Mouse (Mus musculus) hindbrain, embryonic 11.5 days (tissue): ENCODE measurements around the gene Pkp3. TPM values are rescaled to one million over a fixed set of nuclear protein-coding genes. Genes with fewer than 3 reads are reported as not detected.
A peak's percentile ranks its signal among the peaks of the same experiment; 100 is the strongest.

Experiments used
- ATAC-seq: fragments of 200-750 bp; cut with Nextera tagmentation; 2 replicates; pipeline ENCODE4 v1.8.0; 2017; ENCODE audit warnings: mild to moderate bottlenecking, moderate TSS enrichment, moderate library complexity; ENCODE audit not compliant: low FRiP score
- DNase-seq: peaks from one replicate; pipeline ENCODE4 v3.0.0-alpha.2; 2015; ENCODE audit warnings: low spot score
- H3K27ac ChIP-seq: fragments of 300-500 bp; sonication (generic); 2 replicates; pipeline ENCODE4 v1.5.1; 2014; ENCODE audit warnings: mild to moderate bottlenecking, low read depth, low read length
- H3K27me3 ChIP-seq: fragments of 300-500 bp; sonication (generic); 2 replicates; pipeline ENCODE4 v1.6.1; 2014; ENCODE audit warnings: mild to moderate bottlenecking, low read length, moderate library complexity, mixed read lengths; ENCODE audit not compliant: control insufficient read depth, insufficient read depth
- H3K36me3 ChIP-seq: fragments of 300-500 bp; sonication (generic); 2 replicates; pipeline ENCODE4 v1.6.1; 2014; ENCODE audit warnings: mild to moderate bottlenecking, low read length, moderate library complexity, mixed read lengths; ENCODE audit not compliant: control insufficient read depth, insufficient read depth
- H3K4me1 ChIP-seq: fragments of 300-500 bp; sonication (generic); replicated peaks from 2 replicates; pipeline ENCODE4 v1.6.1; 2014; ENCODE audit warnings: low read length, mixed read lengths; ENCODE audit not compliant: control insufficient read depth, insufficient read depth
- H3K4me2 ChIP-seq: fragments of 300-500 bp; sonication (generic); replicated peaks from 2 replicates; pipeline ENCODE4 v1.6.1; 2014; ENCODE audit warnings: mild to moderate bottlenecking, low read depth, low read length
- H3K4me3 ChIP-seq: fragments of 300-500 bp; sonication (generic); 2 replicates; pipeline ENCODE4 v1.5.1; 2014; ENCODE audit warnings: low read depth, low read length
- H3K9ac ChIP-seq: fragments of 300-500 bp; sonication (generic); 2 replicates; pipeline ENCODE4 v1.6.1; 2014; ENCODE audit warnings: low read depth, low read length
- H3K9me3 ChIP-seq: fragments of 300-500 bp; sonication (generic); 2 replicates; pipeline ENCODE4 v1.6.1; 2016; ENCODE audit warnings: low read length; ENCODE audit not compliant: control insufficient read depth
- WGBS: fragments of 180-500 bp; shearing (Covaris S2); extraction: QIAGEN DNeasy Blood & Tissue Kit; methylation state at CpG from one replicate; pipeline ENCODE4 v1.1.7; 2014; 5-methylcytosine and 5-hydroxymethylcytosine counted together
- polyA plus RNA-seq: library from polyadenylated mRNA; unstranded; fragments of >200 nt; fragmentation: Nextera tagmentation; extraction: Ambion mirVana; gene quantifications from 2 replicates; pipeline ENCODE4 v1.2.1, GENCODE M21; 2014

The Pkp3 gene
- polyA plus RNA-seq, 1 experiment from 2014 or later, result 2.0 TPM

- DNase-seq, result no peak
- peaks cover 24% of the 10 kb centered on the region for H3K27me3 ChIP-seq
- ATAC-seq, result no peak
- 83% methylated on average over 6 of the region's 6 CpGs for WGBS
- H3K4me3 ChIP-seq, result no peak overlapping the region
- H3K4me1 ChIP-seq, result peaks cover 5% of the 10 kb centered on the region
- no peaks in the 10 kb centered on the region for H3K36me3 ChIP-seq
- no peak overlapping the region for H3K27ac ChIP-seq
- no peak overlapping the region for H3K9ac ChIP-seq
- H3K4me2 ChIP-seq, result no peak overlapping the region
- H3K9me3 ChIP-seq, result no peaks in the 10 kb centered on the region
Measured at GRCm38 (mm10) chr7:141096021-141096420, 18.0 kb downstream of the Pkp3 start.

GRCm38 (mm10) chr7:141096649-141097056 lies 18.6 kb downstream of the Pkp3 start:
- no peak for DNase-seq
- Histone ChIP-seq H3K9me3 (no peaks in the 10 kb centered on the region), H3K36me3 (no peaks in the 10 kb centered on the region), H3K4me2 (no peak overlapping the region), H3K27ac (no peak overlapping the region), H3K9ac (no peak overlapping the region), H3K4me3 (no peak overlapping the region), H3K4me1 (peaks cover 5% of the 10 kb centered on the region), H3K27me3 (peaks cover 30% of the 10 kb centered on the region)
- no peak for ATAC-seq
- WGBS, result 46% methylated on average over 6 of the region's 6 CpGs

GRCm38 (mm10) chr7:141097177-141097576 lies 19.2 kb downstream of the Pkp3 start:
- Histone ChIP-seq H3K9ac (no peak overlapping the region), H3K9me3 (no peaks in the 10 kb centered on the region), H3K27me3 (peaks cover 30% of the 10 kb centered on the region), H3K36me3 (no peaks in the 10 kb centered on the region), H3K4me1 (peaks cover 3% of the 10 kb centered on the region; the same call in 1 of the 2 replicates), H3K4me3 (no peak overlapping the region), H3K4me2 (no peak overlapping the region), H3K27ac (no peak overlapping the region)
- no peak for DNase-seq
- WGBS, result 87% methylated on average over 5 of the region's 5 CpGs
- no peak for ATAC-seq

GRCm38 (mm10) chr7:141099911-141100691 lies 22.1 kb downstream of the Pkp3 start, which contains the start of gene Sigirr:
TSS of gene Sigirr (minus strand) at chr7:141100572.
- H3K4me2 ChIP-seq, result peak within 1 kb of the TSS; percentile 53
- H3K9ac ChIP-seq, result 0 out of 2 replicates have a peak within 1 kb of the TSS, but pooled peaks have one; percentile 15
- H3K27ac ChIP-seq, result no peak within 1 kb of the TSS
- DNase-seq (peak; percentile 53), ATAC-seq (no peak)
- H3K4me3 ChIP-seq, result peak within 1 kb of the TSS; percentile 32
- H3K27me3 ChIP-seq, result peaks cover 27% of the 10 kb centered on the region
- 0 out of 2 replicates have a peak, but pooled peaks cover 3% of the 10 kb centered on the region for H3K4me1 ChIP-seq
- no peaks in the 10 kb centered on the region for H3K36me3 ChIP-seq
- no peaks in the 10 kb centered on the region for H3K9me3 ChIP-seq
- WGBS, result under 1% methylated on average over 56 of the region's 56 CpGs

- H3K4me2 ChIP-seq, result no peak overlapping the region
- no peak overlapping the region for H3K4me3 ChIP-seq
- H3K4me1 ChIP-seq, result 0 out of 2 replicates have a peak, but pooled peaks cover 3% of the 10 kb centered on the region
- no peaks in the 10 kb centered on the region for H3K36me3 ChIP-seq
- H3K9me3 ChIP-seq, result no peaks in the 10 kb centered on the region
- no peak overlapping the region for H3K9ac ChIP-seq
- peaks cover 24% of the 10 kb centered on the region for H3K27me3 ChIP-seq
- 77% methylated on average over 3 of the region's 3 CpGs for WGBS
- H3K27ac ChIP-seq, result no peak overlapping the region
- ATAC-seq (no peak), DNase-seq (no peak)
Measured at GRCm38 (mm10) chr7:141103161-141103560, 25.1 kb downstream of the Pkp3 start.

GRCm38 (mm10) chr7:141115874-141116273 lies 37.9 kb downstream of the Pkp3 start:
- Histone ChIP-seq H3K9ac (no peak overlapping the region), H3K27ac (no peak overlapping the region), H3K4me2 (no peak overlapping the region), H3K36me3 (no peaks in the 10 kb centered on the region), H3K27me3 (no peaks in the 10 kb centered on the region; the same call in 1 of the 2 replicates), H3K9me3 (no peaks in the 10 kb centered on the region), H3K4me1 (no peaks in the 10 kb centered on the region), H3K4me3 (no peak overlapping the region)
- ATAC-seq (no peak), DNase-seq (no peak)
- 84% methylated on average over 9 of the region's 9 CpGs for WGBS

- Histone ChIP-seq H3K4me3 (no peak within 1 kb of the TSS), H3K36me3 (no peaks in the 10 kb centered on the region), H3K4me2 (no peak within 1 kb of the TSS), H3K4me1 (no peaks in the 10 kb centered on the region), H3K27ac (no peak within 1 kb of the TSS), H3K9ac (no peak within 1 kb of the TSS), H3K9me3 (no peaks in the 10 kb centered on the region), H3K27me3 (no peaks in the 10 kb centered on the region; the same call in 1 of the 2 replicates)
- ATAC-seq (no peak), DNase-seq (no peak)
- 12% methylated on average over 9 of the region's 9 CpGs for WGBS
Measured at GRCm38 (mm10) chr7:141117636-141118035, 39.6 kb downstream of the Pkp3 start, which contains the start of gene Ano9. TSS of gene Ano9 (minus strand) at chr7:141117806.

- Histone ChIP-seq H3K4me3 (no peak overlapping the region), H3K4me1 (no peaks in the 10 kb centered on the region), H3K9me3 (no peaks in the 10 kb centered on the region), H3K36me3 (no peaks in the 10 kb centered on the region), H3K4me2 (no peak overlapping the region), H3K27me3 (no peaks in the 10 kb centered on the region; the same call in 1 of the 2 replicates), H3K27ac (no peak overlapping the region), H3K9ac (no peak overlapping the region)
- WGBS, result 79% methylated on average over 3 of the region's 3 CpGs
- DNase-seq (no peak), ATAC-seq (no peak)
Measured at GRCm38 (mm10) chr7:141119487-141119886, 41.5 kb downstream of the Pkp3 start.

- no peaks in the 10 kb centered on the region for H3K4me1 ChIP-seq
- H3K9me3 ChIP-seq, result no peaks in the 10 kb centered on the region
- WGBS, result 90% methylated on average over 3 of the region's 3 CpGs
- H3K9ac ChIP-seq, result no peak overlapping the region
- no peak for ATAC-seq
- no peaks in the 10 kb centered on the region for H3K36me3 ChIP-seq
- H3K4me3 ChIP-seq, result no peak overlapping the region
- no peak for DNase-seq
- H3K4me2 ChIP-seq, result no peak overlapping the region
- H3K27me3 ChIP-seq, result no peaks in the 10 kb centered on the region; the same call in 1 of the 2 replicates
- no peak overlapping the region for H3K27ac ChIP-seq
Measured at GRCm38 (mm10) chr7:141120605-141121004, 42.6 kb downstream of the Pkp3 start.
